Mouse (Mus musculus) liver, embryonic 14.5 days (tissue): ENCODE data around the gene Acin1.

Source experiments
- CTCF ChIP-seq: IDR thresholded peaks from 2 replicates; pipeline ENCODE4 v1.5.1; 2016; ENCODE audit warnings: antibody characterized with exemption, low read depth, control low read depth
- EP300 ChIP-seq: IDR thresholded peaks from 2 replicates; pipeline ENCODE4 v1.6.1; 2016; ENCODE audit warnings: antibody characterized with exemption, low read depth

- TF ChIP-seq CTCF (no peak), EP300 (no peak)
Observed at GRCm38 (mm10) chr14:54686522-54687143, at the start of gene Acin1.
